Mouse (Mus musculus): Measurements from ENCODE around the gene Ttll9. TPM values are rescaled to one million over a fixed set of nuclear protein-coding genes. Genes with fewer than 3 reads are reported as not detected.

Ttll9 gene
- 0.20 TPM in 1 of 2 replicates, not detected in the other for total RNA-seq (2014; rRNA removed)
- polyA plus RNA-seq (2012; rRNA removed): 0.11 and 0.19 TPM in 2 replicates

- Histone ChIP-seq H3K27me3 (ENCODE audit: control insufficient read depth, insufficient read depth, low read length) (no peaks in the 10 kb centered on the region), H3K27ac (replicated peaks; ENCODE audit: insufficient read depth, low read depth, low read length) (no peak within 1 kb of the TSS), H3K79me2 (ENCODE audit: control insufficient read depth, insufficient read depth, low read length) (no peaks in the 10 kb centered on the region), H3K9ac (ENCODE audit: low read depth, low read length) (peak within 1 kb of the TSS; percentile 33; the same call in 1 of the 2 replicates), H3K4me3 (ENCODE audit: insufficient read depth, low read depth, low read length) (peak within 1 kb of the TSS; percentile 62), H3K4me1 (ENCODE audit: control insufficient read depth, insufficient read depth, low read length) (no peaks in the 10 kb centered on the region), H3K36me3 (ENCODE audit: control insufficient read depth, insufficient read depth, low read length) (no peaks in the 10 kb centered on the region)
- 4% methylated on average over 34 of the region's 34 CpGs for WGBS
- TF ChIP-seq CTCF (IDR thresholded peaks at IDR 0.05; ENCODE audit: low read depth, low read length): no peak
- TF ChIP-seq POLR2A (IDR thresholded peaks at IDR 0.05; ENCODE audit: extremely low read depth, insufficient read depth, low read length): no peak
- DNase-seq (ENCODE audit: extremely low read depth, low read depth, low spot score): peak; percentile 90
Observed at GRCm38 (mm10) chr2:152962091-152962793, at the start of gene Ttll9. Gene Ttll9, plus strand, starts transcription at chr2:152962485.

- Histone ChIP-seq H3K9ac (ENCODE audit: low read depth, low read length) (no peak overlapping the region), H3K36me3 (ENCODE audit: control insufficient read depth, insufficient read depth, low read length) (no peaks in the 10 kb centered on the region), H3K4me1 (ENCODE audit: control insufficient read depth, insufficient read depth, low read length) (no peaks in the 10 kb centered on the region), H3K27me3 (ENCODE audit: control insufficient read depth, insufficient read depth, low read length) (0 out of 2 replicates have a peak, but pooled peaks cover 2% of the 10 kb centered on the region), H3K79me2 (ENCODE audit: control insufficient read depth, insufficient read depth, low read length) (no peaks in the 10 kb centered on the region), H3K4me3 (ENCODE audit: insufficient read depth, low read depth, low read length) (no peak overlapping the region), H3K27ac (replicated peaks; ENCODE audit: insufficient read depth, low read depth, low read length) (no peak overlapping the region)
- TF ChIP-seq POLR2A (IDR thresholded peaks at IDR 0.05; ENCODE audit: extremely low read depth, insufficient read depth, low read length) (no peak), CTCF (IDR thresholded peaks at IDR 0.05; ENCODE audit: low read depth, low read length) (no peak)
- DNase-seq (ENCODE audit: extremely low read depth, low read depth, low spot score): no peak
- WGBS: 40% methylated on average over 7 of the region's 7 CpGs
Observed at GRCm38 (mm10) chr2:152913471-152913870, 48.8 kb upstream of the Ttll9 start.

- Histone ChIP-seq H3K79me2 (ENCODE audit: control insufficient read depth, insufficient read depth, low read length) (no peaks in the 10 kb centered on the region), H3K4me3 (ENCODE audit: insufficient read depth, low read depth, low read length) (no peak overlapping the region), H3K27me3 (ENCODE audit: control insufficient read depth, insufficient read depth, low read length) (0 out of 2 replicates have a peak, but pooled peaks cover 2% of the 10 kb centered on the region), H3K9ac (ENCODE audit: low read depth, low read length) (no peak overlapping the region), H3K4me1 (ENCODE audit: control insufficient read depth, insufficient read depth, low read length) (no peaks in the 10 kb centered on the region), H3K27ac (replicated peaks; ENCODE audit: insufficient read depth, low read depth, low read length) (no peak overlapping the region), H3K36me3 (ENCODE audit: control insufficient read depth, insufficient read depth, low read length) (no peaks in the 10 kb centered on the region)
- DNase-seq (ENCODE audit: extremely low read depth, low read depth, low spot score): peak; percentile 27
- WGBS: 3% methylated on average over 18 of the region's 18 CpGs
- no peak for TF ChIP-seq POLR2A (IDR thresholded peaks at IDR 0.05; ENCODE audit: extremely low read depth, insufficient read depth, low read length)
- TF ChIP-seq CTCF (IDR thresholded peaks at IDR 0.05; ENCODE audit: low read depth, low read length): peak; percentile 93
Observed at GRCm38 (mm10) chr2:152914310-152915120, 47.8 kb upstream of the Ttll9 start.

- no peak for DNase-seq (ENCODE audit: extremely low read depth, low read depth, low spot score)
- no peaks in the 10 kb centered on the region for H3K4me1 ChIP-seq (ENCODE audit: control insufficient read depth, insufficient read depth, low read length)
- TF ChIP-seq POLR2A (IDR thresholded peaks at IDR 0.05; ENCODE audit: extremely low read depth, insufficient read depth, low read length): no peak
- no peak for TF ChIP-seq CTCF (IDR thresholded peaks at IDR 0.05; ENCODE audit: low read depth, low read length)
- no peak overlapping the region for H3K27ac ChIP-seq (replicated peaks; ENCODE audit: insufficient read depth, low read depth, low read length)
- no peaks in the 10 kb centered on the region for H3K79me2 ChIP-seq (ENCODE audit: control insufficient read depth, insufficient read depth, low read length)
- H3K4me3 ChIP-seq (ENCODE audit: insufficient read depth, low read depth, low read length): no peak overlapping the region
- H3K27me3 ChIP-seq (ENCODE audit: control insufficient read depth, insufficient read depth, low read length): 0 out of 2 replicates have a peak, but pooled peaks cover 2% of the 10 kb centered on the region
- H3K36me3 ChIP-seq (ENCODE audit: control insufficient read depth, insufficient read depth, low read length): no peaks in the 10 kb centered on the region
- WGBS: 54% methylated on average over 4 of the region's 4 CpGs
- H3K9ac ChIP-seq (ENCODE audit: low read depth, low read length): no peak overlapping the region
Observed at GRCm38 (mm10) chr2:152915453-152915852, 46.8 kb upstream of the Ttll9 start.

- H3K36me3 ChIP-seq (ENCODE audit: control insufficient read depth, insufficient read depth, low read length): no peaks in the 10 kb centered on the region
- DNase-seq (ENCODE audit: extremely low read depth, low read depth, low spot score): no peak
- H3K27me3 ChIP-seq (ENCODE audit: control insufficient read depth, insufficient read depth, low read length): 0 out of 2 replicates have a peak, but pooled peaks cover 2% of the 10 kb centered on the region
- no peak overlapping the region for H3K27ac ChIP-seq (replicated peaks; ENCODE audit: insufficient read depth, low read depth, low read length)
- H3K9ac ChIP-seq (ENCODE audit: low read depth, low read length): no peak overlapping the region
- H3K4me1 ChIP-seq (ENCODE audit: control insufficient read depth, insufficient read depth, low read length): no peaks in the 10 kb centered on the region
- H3K4me3 ChIP-seq (ENCODE audit: insufficient read depth, low read depth, low read length): no peak overlapping the region
- H3K79me2 ChIP-seq (ENCODE audit: control insufficient read depth, insufficient read depth, low read length): no peaks in the 10 kb centered on the region
- 60% methylated on average over 5 of the region's 5 CpGs for WGBS
- TF ChIP-seq POLR2A (IDR thresholded peaks at IDR 0.05; ENCODE audit: extremely low read depth, insufficient read depth, low read length) (no peak), CTCF (IDR thresholded peaks at IDR 0.05; ENCODE audit: low read depth, low read length) (no peak)
Observed at GRCm38 (mm10) chr2:152916111-152916510, 46.2 kb upstream of the Ttll9 start.
